Mouse (Mus musculus): ENCODE data around the gene Slc9a4. TPM values are rescaled to one million over a fixed set of nuclear protein-coding genes. Genes with fewer than 3 reads are reported as not detected.
"Not testable (repeated sequence)": the region's sequence is repeated elsewhere in the genome, so short reads cannot be mapped to it uniquely, and the experiment has no call there.

Slc9a4 gene
- 10 to 100 TPM; 22.5 to 23.3 TPM for total RNA-seq (2021)
- long read RNA-seq, experiment 1, transcript Slc9a4-201 (12 exons, 3,962 nt): major isoform, 10 of 13 reads
- long read RNA-seq, experiment 1, partial matches to known transcripts: 2 of 13 reads
- long read RNA-seq, experiment 1, other reads (novel, unspliced or antisense): 1 of 13 reads
- long read RNA-seq, experiment 2, transcript Slc9a4-201 (12 exons, 3,962 nt): major isoform, 15 of 35 reads
- long read RNA-seq, experiment 2, partial matches to known transcripts: 6 of 35 reads
- long read RNA-seq, experiment 2, other reads (novel, unspliced or antisense): 14 of 35 reads

DNA sequence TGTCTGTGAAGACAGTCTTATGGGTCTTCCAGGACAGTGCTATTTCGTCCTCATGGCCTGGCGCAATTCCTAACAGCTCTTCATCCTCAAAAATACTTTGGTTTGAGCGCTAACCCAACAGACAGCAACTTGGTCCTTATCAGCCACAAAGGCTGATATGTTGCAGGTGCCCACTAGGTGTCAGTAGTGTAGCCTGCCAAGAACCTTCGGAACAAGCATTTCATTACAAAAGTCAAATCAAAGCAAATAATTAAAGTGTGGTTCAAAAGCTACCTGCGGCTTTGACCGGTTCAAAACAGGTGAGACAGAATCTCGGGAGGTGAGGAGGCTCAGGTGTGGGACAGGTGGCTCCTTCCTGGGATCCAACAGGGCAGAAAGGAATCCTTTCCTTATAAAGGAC is at the start of gene Slc9a4:
Slc9a4 (plus strand) TSS at position 298 of the 400 bp plus-strand sequence.
- DNase-seq (ENCODE audit: low spot score in 2 of 2): peak; percentile 42 to 59
- TF ChIP-seq CTCF (conservative IDR thresholded peaks at IDR 0.05): peak; percentile 89
- H3K27ac ChIP-seq: peak within 1 kb of the TSS; percentile 75
- H3K4me3 ChIP-seq: peak within 1 kb of the TSS; percentile 44

DNA sequence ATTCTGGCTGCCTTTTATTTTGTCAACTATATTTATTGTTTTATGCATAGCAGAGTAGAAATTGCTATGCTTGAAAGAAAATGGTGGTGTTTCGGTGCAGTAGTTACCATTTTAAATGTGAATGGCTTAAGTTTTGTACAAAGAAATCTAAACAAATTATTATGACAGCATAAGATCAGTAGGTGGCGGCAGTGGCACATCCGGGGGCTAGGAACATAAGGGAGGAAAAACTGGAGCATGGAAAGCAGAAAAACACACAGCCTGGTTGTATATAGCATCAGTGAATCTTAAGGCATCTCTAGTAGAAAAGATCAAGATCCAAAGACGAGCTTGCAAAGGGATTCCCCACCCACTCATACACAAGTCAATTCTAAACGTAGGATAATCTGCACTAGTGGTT is 42.3 kb upstream of the Slc9a4 start:
- Histone ChIP-seq H3K4me3 (no peak overlapping the region), H3K27ac (no peak overlapping the region)
- peak; percentile 71 for TF ChIP-seq CTCF (conservative IDR thresholded peaks at IDR 0.05)
- peak; percentile 28 to 31 for DNase-seq (ENCODE audit: low spot score in 2 of 2)

DNA sequence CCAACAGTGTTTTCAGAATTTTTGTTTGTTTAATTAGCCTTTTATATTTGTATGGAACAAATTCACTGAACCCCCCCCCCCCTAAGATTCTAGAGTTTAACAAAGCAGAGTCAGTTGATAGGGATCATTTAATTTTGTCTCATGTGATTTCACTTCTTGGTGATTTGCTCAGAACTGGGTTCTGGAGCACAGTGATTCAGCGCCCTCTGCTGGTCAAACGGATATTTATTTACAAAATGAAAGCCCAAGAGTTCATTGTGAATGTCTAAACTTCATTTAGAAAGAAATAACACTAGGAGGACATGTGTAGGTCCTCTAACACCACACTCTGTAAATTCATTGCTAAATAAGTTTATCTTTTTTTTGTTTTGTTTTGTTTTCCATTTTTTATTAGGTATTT is 35.2 kb upstream of the Slc9a4 start:
- H3K4me3 ChIP-seq: no peak overlapping the region
- H3K27ac ChIP-seq: no peak overlapping the region
- peak; percentile 85 for TF ChIP-seq CTCF (conservative IDR thresholded peaks at IDR 0.05)
- DNase-seq (ENCODE audit: low spot score in 2 of 2): peak; percentile 68 to 81

DNA sequence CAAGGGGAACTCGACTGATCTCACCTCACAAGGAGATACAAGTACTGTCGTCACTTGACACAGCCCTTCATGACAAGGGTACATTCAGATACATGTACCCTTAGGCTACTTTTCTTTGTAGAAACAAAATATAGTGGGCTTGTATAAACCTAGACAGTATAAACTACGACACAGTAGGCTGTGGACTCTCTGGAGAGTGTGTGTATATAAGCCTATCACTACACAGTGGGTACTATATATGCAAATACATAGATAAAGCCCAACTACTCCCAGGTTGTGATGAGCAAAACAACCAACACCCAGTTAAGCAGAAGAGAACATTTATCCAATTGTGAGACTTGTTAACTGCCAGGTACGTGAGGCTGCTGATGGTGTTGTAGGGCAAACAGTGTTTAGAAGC is 33.2 kb upstream of the Slc9a4 start:
- Histone ChIP-seq H3K27ac (no peak overlapping the region), H3K4me3 (no peak overlapping the region)
- no peak for DNase-seq (ENCODE audit: low spot score in 2 of 2)
- no peak for TF ChIP-seq CTCF (conservative IDR thresholded peaks at IDR 0.05)

DNA sequence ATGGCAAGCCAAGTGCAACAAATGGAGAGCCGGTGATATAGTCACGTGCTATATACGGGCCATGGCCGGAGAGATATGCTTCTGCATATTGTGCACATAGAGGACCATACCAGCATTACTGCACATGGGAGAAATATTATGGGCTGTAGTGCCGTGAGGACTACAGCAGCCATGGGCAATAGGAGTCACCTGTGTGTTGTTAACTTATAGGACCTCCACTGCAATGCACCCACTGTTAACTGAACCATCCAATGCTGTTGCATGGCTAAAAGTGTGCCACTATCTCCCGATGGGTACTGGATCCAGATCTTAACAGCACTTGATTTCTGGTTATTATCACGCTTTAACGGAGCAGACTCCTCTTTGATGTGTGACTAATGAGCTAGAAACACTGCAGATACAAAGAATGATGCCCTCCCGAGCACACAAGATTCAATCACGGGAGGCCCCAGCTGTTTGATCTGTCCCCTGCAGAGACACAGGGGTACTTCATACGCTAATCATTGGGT is 32.8 kb upstream of the Slc9a4 start:
- no peak overlapping the region for H3K27ac ChIP-seq
- no peak for DNase-seq (ENCODE audit: low spot score in 2 of 2)
- no peak overlapping the region for H3K4me3 ChIP-seq
- TF ChIP-seq CTCF (conservative IDR thresholded peaks at IDR 0.05): no peak

DNA sequence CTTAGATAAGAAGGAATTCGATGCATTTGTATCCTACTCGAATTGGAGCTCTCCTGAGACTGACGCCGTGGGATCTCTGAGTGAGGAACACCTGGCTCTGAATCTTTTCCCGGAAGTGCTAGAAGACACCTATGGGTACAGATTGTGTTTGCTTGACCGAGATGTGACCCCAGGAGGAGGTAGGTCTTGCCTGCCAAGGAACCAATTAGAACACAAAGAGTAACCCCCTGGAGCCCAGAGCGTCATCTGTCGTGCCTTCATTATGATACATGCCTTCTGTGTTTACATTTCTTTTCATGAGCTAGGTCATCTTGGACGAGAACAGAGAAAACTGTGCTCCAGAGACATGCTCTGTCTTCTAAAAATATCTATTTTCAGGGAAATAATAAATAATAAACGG is 32.1 kb upstream of the Slc9a4 start:
- no peak overlapping the region for H3K4me3 ChIP-seq
- no peak for TF ChIP-seq CTCF (conservative IDR thresholded peaks at IDR 0.05)
- DNase-seq (ENCODE audit: low spot score in 2 of 2): no peak
- H3K27ac ChIP-seq: no peak overlapping the region

DNA sequence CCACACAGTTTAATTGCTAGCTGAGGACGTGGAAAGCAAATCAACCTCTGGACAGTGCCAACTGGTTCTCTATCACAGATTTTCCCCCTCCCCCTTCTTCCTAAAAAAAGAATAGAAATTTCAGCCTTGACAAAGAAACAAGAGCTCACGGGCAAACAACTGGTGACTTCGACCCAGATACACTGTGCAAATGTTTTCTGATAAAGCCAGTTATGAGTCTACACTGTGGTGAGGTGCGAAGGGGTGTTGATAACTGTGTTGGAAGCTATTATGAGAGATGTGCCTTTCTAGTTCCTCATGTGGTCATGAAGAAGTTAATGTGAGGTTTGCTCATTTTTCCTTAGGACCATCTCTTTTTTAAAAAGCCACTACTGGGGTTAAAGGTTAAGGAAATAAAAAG is 10.5 kb upstream of the Slc9a4 start:
- TF ChIP-seq CTCF (conservative IDR thresholded peaks at IDR 0.05): no peak
- no peak for DNase-seq (ENCODE audit: low spot score in 2 of 2)
- Histone ChIP-seq H3K27ac (no peak overlapping the region), H3K4me3 (no peak overlapping the region)

DNA sequence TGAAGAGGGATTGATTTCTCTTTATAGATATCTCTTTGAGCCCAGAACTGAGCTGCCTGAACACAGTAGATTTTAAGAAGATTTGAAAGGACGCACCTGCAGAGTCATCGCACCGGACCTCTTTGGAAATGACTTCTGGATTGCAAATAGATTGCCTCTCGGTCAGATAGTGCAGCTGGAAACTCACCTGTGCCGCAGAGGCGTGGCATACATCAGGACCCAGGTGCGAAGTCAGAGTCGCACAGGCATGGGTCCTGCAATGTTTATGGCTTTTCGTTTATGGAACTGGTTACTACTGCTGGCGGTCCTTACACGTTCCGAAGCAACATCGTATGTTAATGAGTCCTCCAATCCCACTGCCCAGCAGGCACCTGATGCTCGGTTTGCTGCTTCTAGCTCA is 388 bp downstream of the Slc9a4 start:
- H3K4me3 ChIP-seq: peak overlapping the region; percentile 44
- TF ChIP-seq CTCF (conservative IDR thresholded peaks at IDR 0.05): no peak
- H3K27ac ChIP-seq: peak overlapping the region; percentile 75
- no peak for DNase-seq (ENCODE audit: low spot score in 2 of 2)

DNA sequence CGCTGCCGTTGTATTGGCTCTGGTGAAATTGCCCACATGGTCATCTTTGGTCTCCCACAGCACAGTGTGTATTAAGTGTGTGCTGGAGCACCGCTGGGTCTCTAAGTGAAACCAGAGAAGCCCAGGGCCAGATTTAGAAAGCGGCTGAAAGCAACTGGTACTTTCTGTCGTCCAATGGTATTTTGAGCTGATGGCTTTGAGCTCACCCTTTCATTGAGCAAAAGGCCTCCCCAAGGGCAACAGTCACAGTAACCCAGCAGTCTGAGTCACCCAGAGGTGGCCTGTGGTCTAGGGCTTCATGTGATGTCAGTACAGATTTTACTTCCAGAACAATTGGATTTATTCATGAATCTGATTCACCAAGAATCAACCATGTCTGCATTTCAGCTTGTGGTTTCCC is 6.9 kb downstream of the Slc9a4 start:
- DNase-seq (ENCODE audit: low spot score in 2 of 2): no peak
- no peak for TF ChIP-seq CTCF (conservative IDR thresholded peaks at IDR 0.05)
- no peak overlapping the region for H3K27ac ChIP-seq
- no peak overlapping the region for H3K4me3 ChIP-seq

DNA sequence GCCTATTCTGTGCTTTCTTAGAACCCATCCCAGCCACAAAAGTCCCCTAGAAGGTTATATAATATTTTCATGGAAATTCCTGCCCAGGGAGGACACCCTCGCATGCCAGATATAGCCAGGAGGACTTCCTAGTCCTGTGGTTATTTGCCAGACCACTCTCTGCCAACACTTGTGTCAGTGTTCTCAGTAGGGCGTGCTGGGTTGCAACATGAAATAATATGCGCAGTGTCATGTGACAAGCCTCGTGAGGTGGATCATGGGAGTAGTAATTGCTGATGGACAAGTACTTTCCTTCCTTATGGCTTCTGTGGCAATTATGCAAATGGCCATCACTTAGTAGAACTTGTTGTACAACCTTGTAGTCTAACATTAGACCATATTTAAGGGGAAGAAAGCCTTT is 11.1 kb downstream of the Slc9a4 start:
- H3K4me3 ChIP-seq: no peak overlapping the region
- TF ChIP-seq CTCF (conservative IDR thresholded peaks at IDR 0.05): no peak

DNA sequence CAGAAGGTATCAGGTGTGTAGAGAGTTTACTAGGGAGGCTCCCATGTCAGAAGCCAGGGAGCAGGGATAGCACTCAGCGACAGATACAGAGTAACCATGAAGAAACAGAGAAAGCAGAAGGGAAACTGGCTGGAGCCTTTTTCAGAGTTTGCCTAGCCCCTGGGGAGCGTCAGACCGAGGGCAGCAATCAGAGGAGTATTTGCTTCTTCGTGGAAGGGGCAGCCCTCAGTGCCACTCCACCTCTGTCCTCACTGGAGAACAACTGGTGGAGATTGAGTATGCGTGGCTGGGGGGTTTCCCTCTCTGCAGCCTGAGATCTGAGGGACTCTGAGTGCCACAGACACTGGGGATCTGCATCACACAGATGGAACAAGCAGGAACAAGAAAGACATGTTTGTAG is 17.9 kb downstream of the Slc9a4 start:
- Histone ChIP-seq H3K27ac (no peak overlapping the region), H3K4me3 (no peak overlapping the region)
- no peak for DNase-seq (ENCODE audit: low spot score in 2 of 2)
- TF ChIP-seq CTCF (conservative IDR thresholded peaks at IDR 0.05): no peak

More for the DNA sequence above, 11.1 kb downstream of the Slc9a4 start:
- H3K27ac ChIP-seq: no peak overlapping the region
- DNase-seq (ENCODE audit: low spot score in 2 of 2): no peak

DNA sequence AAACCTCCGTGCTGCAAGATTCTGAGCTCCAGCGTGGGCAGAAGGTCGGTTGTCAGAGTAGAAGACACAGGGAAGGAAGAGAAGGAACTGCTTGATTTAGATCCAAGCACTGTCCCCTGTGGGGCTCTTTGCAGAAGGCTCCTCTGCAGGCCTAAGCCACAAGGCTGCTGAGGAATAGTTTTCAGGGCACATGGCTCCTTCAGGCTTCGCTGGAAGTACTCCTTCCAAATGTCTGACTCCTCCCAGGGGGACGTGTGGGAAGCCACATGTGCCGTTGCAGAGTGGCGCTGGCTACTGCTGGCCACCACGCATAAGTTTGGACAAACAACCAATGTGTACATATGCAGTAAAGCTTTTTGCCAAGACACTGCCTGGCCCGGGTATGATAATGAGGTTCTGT is 19.8 kb downstream of the Slc9a4 start:
- not testable (repeated sequence) for H3K4me3 ChIP-seq; DNase-seq (ENCODE audit: low spot score in 2 of 2)
- H3K27ac ChIP-seq: peak overlapping the region; percentile 87

DNA sequence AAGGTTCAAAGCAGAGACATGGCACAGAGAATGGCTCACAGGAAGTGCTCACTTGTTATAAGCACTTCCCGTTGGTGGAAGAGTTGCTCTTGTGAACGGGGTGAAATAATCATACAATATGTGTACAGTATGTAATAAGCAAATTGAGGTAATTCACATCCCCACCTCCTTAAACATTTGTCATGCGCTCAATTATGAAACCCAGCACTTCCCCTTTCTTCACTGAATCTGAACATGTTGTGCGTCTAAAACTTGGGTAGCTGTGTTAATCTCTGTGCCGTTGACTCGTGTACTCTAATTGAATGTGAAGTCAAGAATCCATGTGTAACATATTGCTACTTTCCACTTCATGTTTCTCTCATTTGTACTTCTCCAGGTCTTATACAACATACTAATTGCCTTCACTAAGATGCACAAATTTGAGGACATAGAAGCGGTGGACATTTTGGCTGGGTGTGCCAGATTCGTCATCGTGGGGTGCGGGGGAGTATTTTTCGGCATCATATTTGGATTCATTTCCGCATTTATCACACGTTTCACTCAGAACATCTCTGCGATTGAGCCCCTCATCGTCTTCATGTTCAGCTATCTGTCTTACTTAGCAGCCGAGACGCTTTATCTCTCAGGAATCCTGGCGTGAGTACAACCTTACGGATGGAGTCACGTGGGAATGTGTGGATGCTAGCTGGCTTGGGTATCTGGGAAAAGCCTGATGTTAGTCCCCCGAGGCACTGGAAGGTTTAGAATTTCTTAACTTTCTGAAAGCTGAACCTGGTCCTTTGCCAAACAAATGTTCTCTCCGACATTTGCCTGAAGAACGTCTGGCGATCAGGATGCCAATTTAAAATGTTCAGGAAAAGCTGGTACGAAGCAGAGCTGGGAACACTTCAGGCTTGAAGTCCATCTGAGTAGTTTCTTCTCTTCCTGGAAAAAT is 20.8 kb downstream of the Slc9a4 start:
- DNase-seq (ENCODE audit: low spot score in 2 of 2): peak; percentile 55 to 78
- no peak for TF ChIP-seq CTCF (conservative IDR thresholded peaks at IDR 0.05)
- Histone ChIP-seq H3K27ac (peak overlapping the region; percentile 87), H3K4me3 (peak overlapping the region; percentile 34)

All from layer of hippocampus, adult 2 months (tissue).